Mouse (Mus musculus): ENCODE results near the gene Adamtsl1. TPM values are rescaled to one million over a fixed set of nuclear protein-coding genes. Genes with fewer than 3 reads are reported as not detected.
A peak's percentile ranks its signal among the peaks of the same experiment; 100 is the strongest.

The Adamtsl1 gene
- polyA plus RNA-seq, 1 experiment from 2014 or later, result 5.3 TPM

- DNase-seq (no peak), ATAC-seq (ENCODE audit: low FRiP score, low TSS enrichment) (no peak)
- WGBS, result 82% methylated on average over 2 of the region's 2 CpGs
- Histone ChIP-seq H3K4me2 (ENCODE audit: low read length) (no peak overlapping the region), H3K9me3 (ENCODE audit: control insufficient read depth, low read length) (no peaks in the 10 kb centered on the region), H3K9ac (replicated peaks; ENCODE audit: low read length) (no peak overlapping the region), H3K4me1 (ENCODE audit: control insufficient read depth, insufficient read depth, low read length) (no peaks in the 10 kb centered on the region), H3K4me3 (replicated peaks; ENCODE audit: low read depth, low read length) (no peak overlapping the region), H3K27ac (replicated peaks; ENCODE audit: low read depth, low read length) (no peak overlapping the region), H3K36me3 (ENCODE audit: control insufficient read depth, insufficient read depth, low read length) (no peaks in the 10 kb centered on the region), H3K27me3 (ENCODE audit: control insufficient read depth, insufficient read depth, low read length) (no peaks in the 10 kb centered on the region)
Observed at GRCm38 (mm10) chr4:85959019-85959418, 445.0 kb downstream of the Adamtsl1 start.

- Histone ChIP-seq H3K4me3 (replicated peaks; ENCODE audit: low read depth, low read length) (no peak overlapping the region), H3K9me3 (ENCODE audit: control insufficient read depth, low read length) (no peaks in the 10 kb centered on the region), H3K9ac (replicated peaks; ENCODE audit: low read length) (no peak overlapping the region), H3K4me1 (ENCODE audit: control insufficient read depth, insufficient read depth, low read length) (no peaks in the 10 kb centered on the region), H3K27me3 (ENCODE audit: control insufficient read depth, insufficient read depth, low read length) (no peaks in the 10 kb centered on the region), H3K4me2 (ENCODE audit: low read length) (no peak overlapping the region), H3K27ac (replicated peaks; ENCODE audit: low read depth, low read length) (no peak overlapping the region), H3K36me3 (ENCODE audit: control insufficient read depth, insufficient read depth, low read length) (no peaks in the 10 kb centered on the region)
- ATAC-seq (ENCODE audit: low FRiP score, low TSS enrichment) (no peak), DNase-seq (no peak)
- 91% methylated on average over 3 of the region's 3 CpGs for WGBS
Observed at GRCm38 (mm10) chr4:85976188-85976587, 462.2 kb downstream of the Adamtsl1 start.

GRCm38 (mm10) chr4:85979206-85979605 is 465.2 kb downstream of the Adamtsl1 start:
- Histone ChIP-seq H3K9me3 (ENCODE audit: control insufficient read depth, low read length) (no peaks in the 10 kb centered on the region), H3K4me1 (ENCODE audit: control insufficient read depth, insufficient read depth, low read length) (no peaks in the 10 kb centered on the region), H3K4me2 (ENCODE audit: low read length) (no peak overlapping the region), H3K27me3 (ENCODE audit: control insufficient read depth, insufficient read depth, low read length) (no peaks in the 10 kb centered on the region), H3K27ac (replicated peaks; ENCODE audit: low read depth, low read length) (no peak overlapping the region), H3K4me3 (replicated peaks; ENCODE audit: low read depth, low read length) (no peak overlapping the region), H3K9ac (replicated peaks; ENCODE audit: low read length) (no peak overlapping the region), H3K36me3 (ENCODE audit: control insufficient read depth, insufficient read depth, low read length) (no peaks in the 10 kb centered on the region)
- 82% methylated on average over 10 of the region's 10 CpGs for WGBS
- no peak for DNase-seq
- no peak for ATAC-seq (ENCODE audit: low FRiP score, low TSS enrichment)

GRCm38 (mm10) chr4:86006596-86006995 is 492.6 kb downstream of the Adamtsl1 start:
- no peak overlapping the region for H3K9ac ChIP-seq (replicated peaks; ENCODE audit: low read length)
- ATAC-seq (ENCODE audit: low FRiP score, low TSS enrichment), result no peak
- 24% methylated on average over 5 of the region's 5 CpGs for WGBS
- no peaks in the 10 kb centered on the region for H3K36me3 ChIP-seq (ENCODE audit: control insufficient read depth, insufficient read depth, low read length)
- no peaks in the 10 kb centered on the region for H3K9me3 ChIP-seq (ENCODE audit: control insufficient read depth, low read length)
- H3K4me1 ChIP-seq (ENCODE audit: control insufficient read depth, insufficient read depth, low read length), result 0 out of 2 replicates have a peak, but pooled peaks cover 3% of the 10 kb centered on the region
- H3K4me3 ChIP-seq (replicated peaks; ENCODE audit: low read depth, low read length), result no peak overlapping the region
- no peak overlapping the region for H3K27ac ChIP-seq (replicated peaks; ENCODE audit: low read depth, low read length)
- DNase-seq, result peak; percentile 14
- no peaks in the 10 kb centered on the region for H3K27me3 ChIP-seq (ENCODE audit: control insufficient read depth, insufficient read depth, low read length)
- H3K4me2 ChIP-seq (ENCODE audit: low read length), result no peak overlapping the region

GRCm38 (mm10) chr4:86013640-86014039 is 499.7 kb downstream of the Adamtsl1 start:
- H3K4me1 ChIP-seq (ENCODE audit: control insufficient read depth, insufficient read depth, low read length), result no peaks in the 10 kb centered on the region
- WGBS, result 90% methylated on average over 3 of the region's 3 CpGs
- no peaks in the 10 kb centered on the region for H3K36me3 ChIP-seq (ENCODE audit: control insufficient read depth, insufficient read depth, low read length)
- H3K4me3 ChIP-seq (replicated peaks; ENCODE audit: low read depth, low read length), result no peak overlapping the region
- H3K4me2 ChIP-seq (ENCODE audit: low read length), result no peak overlapping the region
- H3K9me3 ChIP-seq (ENCODE audit: control insufficient read depth, low read length), result no peaks in the 10 kb centered on the region
- DNase-seq (no peak), ATAC-seq (ENCODE audit: low FRiP score, low TSS enrichment) (no peak)
- H3K9ac ChIP-seq (replicated peaks; ENCODE audit: low read length), result no peak overlapping the region
- no peak overlapping the region for H3K27ac ChIP-seq (replicated peaks; ENCODE audit: low read depth, low read length)
- no peaks in the 10 kb centered on the region for H3K27me3 ChIP-seq (ENCODE audit: control insufficient read depth, insufficient read depth, low read length)

GRCm38 (mm10) chr4:86018928-86019327 is 505.0 kb downstream of the Adamtsl1 start:
- Histone ChIP-seq H3K36me3 (ENCODE audit: control insufficient read depth, insufficient read depth, low read length) (no peaks in the 10 kb centered on the region), H3K9ac (replicated peaks; ENCODE audit: low read length) (no peak overlapping the region), H3K4me3 (replicated peaks; ENCODE audit: low read depth, low read length) (no peak overlapping the region), H3K9me3 (ENCODE audit: control insufficient read depth, low read length) (no peaks in the 10 kb centered on the region), H3K4me2 (ENCODE audit: low read length) (no peak overlapping the region), H3K4me1 (ENCODE audit: control insufficient read depth, insufficient read depth, low read length) (peaks cover 7% of the 10 kb centered on the region; the same call in 1 of the 2 replicates), H3K27me3 (ENCODE audit: control insufficient read depth, insufficient read depth, low read length) (no peaks in the 10 kb centered on the region), H3K27ac (replicated peaks; ENCODE audit: low read depth, low read length) (no peak overlapping the region)
- no peak for DNase-seq
- 95% methylated on average over 1 of the region's 1 CpGs for WGBS
- no peak for ATAC-seq (ENCODE audit: low FRiP score, low TSS enrichment)

GRCm38 (mm10) chr4:86019586-86019985 is 505.6 kb downstream of the Adamtsl1 start:
- Histone ChIP-seq H3K4me3 (replicated peaks; ENCODE audit: low read depth, low read length) (no peak overlapping the region), H3K27me3 (ENCODE audit: control insufficient read depth, insufficient read depth, low read length) (no peaks in the 10 kb centered on the region), H3K36me3 (ENCODE audit: control insufficient read depth, insufficient read depth, low read length) (no peaks in the 10 kb centered on the region), H3K4me2 (ENCODE audit: low read length) (no peak overlapping the region), H3K9me3 (ENCODE audit: control insufficient read depth, low read length) (no peaks in the 10 kb centered on the region), H3K4me1 (ENCODE audit: control insufficient read depth, insufficient read depth, low read length) (peaks cover 7% of the 10 kb centered on the region; the same call in 1 of the 2 replicates), H3K27ac (replicated peaks; ENCODE audit: low read depth, low read length) (no peak overlapping the region), H3K9ac (replicated peaks; ENCODE audit: low read length) (no peak overlapping the region)
- WGBS, result 9% methylated on average over 4 of the region's 4 CpGs
- DNase-seq (peak; percentile 69), ATAC-seq (ENCODE audit: low FRiP score, low TSS enrichment) (peak; percentile 70)

- Histone ChIP-seq H3K4me1 (ENCODE audit: control insufficient read depth, insufficient read depth, low read length) (peaks cover 7% of the 10 kb centered on the region; the same call in 1 of the 2 replicates), H3K9ac (replicated peaks; ENCODE audit: low read length) (no peak overlapping the region), H3K36me3 (ENCODE audit: control insufficient read depth, insufficient read depth, low read length) (no peaks in the 10 kb centered on the region), H3K4me2 (ENCODE audit: low read length) (no peak overlapping the region), H3K27ac (replicated peaks; ENCODE audit: low read depth, low read length) (peak overlapping the region; percentile 49), H3K9me3 (ENCODE audit: control insufficient read depth, low read length) (no peaks in the 10 kb centered on the region), H3K27me3 (ENCODE audit: control insufficient read depth, insufficient read depth, low read length) (no peaks in the 10 kb centered on the region), H3K4me3 (replicated peaks; ENCODE audit: low read depth, low read length) (no peak overlapping the region)
- DNase-seq, result peak; percentile 75
- 31% methylated on average over 10 of the region's 10 CpGs for WGBS
- ATAC-seq (ENCODE audit: low FRiP score, low TSS enrichment), result peak; percentile 78
Observed at GRCm38 (mm10) chr4:86020372-86021090, 506.6 kb downstream of the Adamtsl1 start.

- no peak overlapping the region for H3K27ac ChIP-seq (replicated peaks; ENCODE audit: low read depth, low read length)
- no peak for ATAC-seq (ENCODE audit: low FRiP score, low TSS enrichment)
- 58% methylated on average over 8 of the region's 8 CpGs for WGBS
Observed at GRCm38 (mm10) chr4:86024573-86025160, 510.7 kb downstream of the Adamtsl1 start.

More at GRCm38 (mm10) chr4:86024573-86025160, 510.7 kb downstream of the Adamtsl1 start:
- Histone ChIP-seq H3K27me3 (ENCODE audit: control insufficient read depth, insufficient read depth, low read length) (no peaks in the 10 kb centered on the region), H3K36me3 (ENCODE audit: control insufficient read depth, insufficient read depth, low read length) (no peaks in the 10 kb centered on the region), H3K4me3 (replicated peaks; ENCODE audit: low read depth, low read length) (no peak overlapping the region), H3K4me2 (ENCODE audit: low read length) (no peak overlapping the region), H3K9me3 (ENCODE audit: control insufficient read depth, low read length) (no peaks in the 10 kb centered on the region), H3K9ac (replicated peaks; ENCODE audit: low read length) (no peak overlapping the region), H3K4me1 (ENCODE audit: control insufficient read depth, insufficient read depth, low read length) (peaks cover 3% of the 10 kb centered on the region; the same call in 1 of the 2 replicates)
- peak; percentile 72 for DNase-seq
